Mouse (Mus musculus) right cerebral cortex, postnatal 25 days (tissue): Measurements from ENCODE around the gene Gtpbp3.

Source experiments
- DNase-seq: peaks from one replicate; pipeline ENCODE4 v3.0.0; 2022

Gene Gtpbp3

DNA sequence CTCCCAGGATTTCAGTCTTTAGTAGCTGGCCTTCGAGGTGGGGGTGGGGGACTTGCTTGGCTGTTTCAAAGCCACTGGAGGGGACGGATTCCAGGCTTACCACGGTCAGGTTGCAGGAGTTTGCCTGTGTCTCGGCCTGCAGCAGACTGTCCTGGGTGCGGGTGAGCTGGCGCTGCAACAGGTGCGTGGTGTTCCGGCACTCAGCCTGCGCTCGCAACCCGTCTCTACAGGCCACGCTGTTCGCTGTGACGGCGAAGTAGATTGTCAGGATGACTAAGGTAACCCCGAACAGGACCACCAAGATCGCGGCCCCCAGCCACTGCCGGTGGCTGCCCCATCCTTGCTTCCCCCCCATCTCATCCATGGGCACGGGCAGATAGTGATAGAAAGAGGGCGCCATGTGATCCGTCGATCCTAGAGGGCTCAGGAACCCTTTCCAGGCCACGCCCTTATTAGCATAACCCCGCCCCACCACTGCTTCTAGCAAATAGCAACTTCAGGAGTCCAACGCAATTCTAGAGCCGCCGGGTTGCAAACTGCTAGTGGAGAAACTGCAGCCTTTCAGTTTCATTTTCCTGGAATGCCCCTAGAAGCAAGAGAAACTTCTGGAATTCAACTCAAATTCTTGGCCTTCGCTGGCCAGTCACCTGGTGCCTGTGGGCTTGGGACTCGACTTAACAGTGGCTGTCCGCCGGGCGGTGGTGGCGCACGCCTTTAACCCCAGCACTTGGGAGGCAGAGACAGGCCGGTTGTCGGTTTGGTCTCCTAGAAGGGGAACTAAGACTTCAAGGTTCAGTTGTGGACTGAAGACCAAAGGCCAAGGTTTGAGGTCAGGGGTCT, 49.3 kb downstream of the Gtpbp3 start, which contains the start of gene Bst2:
TSS of gene Bst2 (minus strand) at position 429 of the 840 bp plus-strand sequence.
- DNase-seq = no peak

DNA sequence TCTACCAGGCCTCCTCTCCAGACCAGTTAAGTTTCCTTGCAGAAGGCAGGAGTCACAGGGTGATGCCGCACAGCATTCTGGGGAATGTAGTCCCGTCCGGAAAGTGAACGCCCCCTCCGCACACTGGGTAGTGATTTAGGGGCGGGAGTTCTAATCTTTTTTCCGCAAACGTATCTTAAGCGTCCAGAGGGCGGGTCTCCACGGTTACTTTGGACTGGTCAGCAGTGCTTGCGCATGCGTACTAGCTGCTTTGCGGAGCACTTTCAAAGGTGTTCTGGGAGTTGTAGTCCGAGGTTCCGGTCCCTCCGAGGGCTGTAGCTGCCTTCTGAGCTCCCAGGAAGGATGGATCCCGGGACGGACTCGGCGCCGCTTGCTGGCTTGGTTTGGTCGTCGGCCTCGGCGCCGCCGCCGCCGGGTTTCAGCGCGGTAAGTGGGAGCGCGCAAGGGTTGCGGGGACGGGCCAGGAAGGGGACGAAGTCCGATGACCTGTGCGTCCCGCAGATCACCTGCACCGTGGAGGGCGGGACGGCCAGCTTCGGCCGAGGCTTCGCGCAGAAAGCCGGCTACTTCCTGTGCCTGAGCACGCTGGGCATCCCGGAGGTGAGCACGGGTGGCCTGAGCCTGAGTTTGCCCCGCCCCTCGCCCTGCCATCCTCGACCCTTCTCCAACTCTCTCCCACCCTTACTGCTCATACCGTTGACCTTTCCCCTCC, 54.9 kb downstream of the Gtpbp3 start, which contains the start of gene Mvb12a:
TSS of gene Mvb12a (plus strand) at position 291 of the 712 bp plus-strand sequence.
- DNase-seq = peak; percentile 96

DNA sequence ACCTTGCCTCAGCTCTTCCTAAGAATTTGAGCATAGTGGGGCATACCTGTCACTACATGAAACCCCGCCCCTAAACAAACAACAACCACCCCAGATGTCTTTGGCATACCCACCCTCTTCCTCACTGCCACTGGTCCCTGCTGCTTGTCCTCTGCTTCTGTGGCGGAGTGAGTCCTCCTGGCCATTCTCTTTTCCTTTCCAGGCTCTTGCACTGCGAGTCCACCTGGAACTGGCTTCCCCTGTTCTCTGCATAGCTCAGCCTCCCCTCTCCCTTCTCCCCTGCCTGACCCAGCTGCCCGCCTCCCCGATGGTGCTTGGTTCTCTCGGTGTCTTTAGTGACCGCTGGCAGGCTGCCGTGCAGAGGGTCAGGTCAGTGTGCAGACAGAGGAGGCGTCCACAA, 55.9 kb downstream of the Gtpbp3 start:
- no peak for DNase-seq

DNA sequence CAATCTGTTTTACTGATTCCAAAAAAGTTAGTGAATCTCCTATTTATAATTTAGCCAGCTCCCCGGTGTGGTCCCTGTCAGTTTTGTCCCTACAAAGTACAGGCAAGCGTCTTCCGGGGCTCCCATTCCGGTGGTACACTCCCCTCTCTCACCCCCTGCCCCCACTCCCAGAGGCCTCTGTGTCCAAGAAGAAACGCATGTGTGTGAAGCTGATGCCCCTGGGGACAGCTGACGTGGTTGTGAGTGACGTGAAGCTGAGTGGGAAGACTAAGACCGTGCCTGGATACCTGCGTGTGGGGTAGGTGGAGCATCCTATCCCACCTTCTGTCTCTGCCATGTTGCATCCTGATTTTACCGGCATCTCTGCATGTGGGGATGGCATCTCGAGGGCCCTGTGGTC, 57.1 kb downstream of the Gtpbp3 start:
- no peak for DNase-seq

DNA sequence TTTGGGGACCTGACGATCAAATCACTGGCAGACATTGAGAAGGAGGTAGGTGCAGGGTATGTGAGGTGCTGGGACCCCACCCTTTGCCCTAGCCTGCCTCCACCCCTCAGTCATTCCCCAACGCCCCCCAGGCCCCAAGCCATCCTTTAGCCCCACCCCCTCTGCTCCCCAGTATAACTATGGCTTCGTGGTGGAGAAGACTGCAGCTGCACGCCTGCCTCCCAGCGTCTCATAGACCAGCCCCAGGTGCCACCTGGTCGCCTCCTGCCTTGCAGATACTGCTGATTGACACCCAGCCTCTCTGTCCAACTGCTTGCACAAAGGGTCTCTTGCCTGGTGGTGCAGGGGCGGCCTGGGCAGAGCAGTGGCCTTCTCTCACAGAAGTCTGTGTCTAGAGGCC, 59.7 kb downstream of the Gtpbp3 start:
- DNase-seq = no peak
